ENCODE assay signal across 8 mouse cellular contexts in genomic region chr12:21286243-21286622, GRCm38 (mm10). TPM values are rescaled to one million over a fixed set of nuclear protein-coding genes. Genes with fewer than 3 reads are reported as not detected.
A peak's percentile ranks its signal among the peaks of the same experiment; 100 is the strongest.
DNase-seq lines count a peak whose midpoint lies in the region; ATAC-seq lines count a peak whose summit lies in the region.

Itgb1bp1 (minus strand) TSS chr12:21286284.

- under 1% methylated on average over 28 of the region's 28 CpGs for WGBS in hindbrain, embryonic 11.5 days
- WGBS in lung, embryonic 16.5 days: under 1% methylated on average over 28 of the region's 28 CpGs

- peak; percentile 96 for ATAC-seq in hindbrain, embryonic 11.5 days (ENCODE audit: low FRiP score)
- peak; percentile 93 for ATAC-seq in lung, embryonic 16.5 days (ENCODE audit: low read depth)

- H3K9ac ChIP-seq in hindbrain, embryonic 11.5 days (ENCODE audit: low read depth, low read length): peak within 1 kb of the TSS; percentile 88
- H3K9ac ChIP-seq in lung, embryonic 16.5 days (ENCODE audit: low read length): peak within 1 kb of the TSS; percentile 97

- no peaks in the 10 kb centered on the region for H3K27me3 ChIP-seq in hindbrain, embryonic 11.5 days (ENCODE audit: control insufficient read depth, insufficient read depth, low read length)
- no peaks in the 10 kb centered on the region for H3K27me3 ChIP-seq in lung, embryonic 16.5 days (ENCODE audit: control insufficient read depth, insufficient read depth, low read depth, low read length)

- peak within 1 kb of the TSS; percentile 83 for H3K4me3 ChIP-seq in hindbrain, embryonic 11.5 days (ENCODE audit: low read depth, low read length)
- peak within 1 kb of the TSS; percentile 94 for H3K4me3 ChIP-seq in lung, embryonic 16.5 days (ENCODE audit: low read length)

- H3K4me2 ChIP-seq in hindbrain, embryonic 11.5 days (replicated peaks; ENCODE audit: low read depth, low read length): peak within 1 kb of the TSS; percentile 78
- H3K4me2 ChIP-seq in lung, embryonic 16.5 days (ENCODE audit: low read depth, low read length): peak within 1 kb of the TSS; percentile 89

- peak within 1 kb of the TSS; percentile 86 for H3K27ac ChIP-seq in hindbrain, embryonic 11.5 days (ENCODE audit: low read depth, low read length)
- peak within 1 kb of the TSS; percentile 90 for H3K27ac ChIP-seq in lung, embryonic 16.5 days (ENCODE audit: low read length)

- no peaks in the 10 kb centered on the region for H3K4me1 ChIP-seq in hindbrain, embryonic 11.5 days (replicated peaks; ENCODE audit: control insufficient read depth, insufficient read depth, low read length)
- peaks cover 23% of the 10 kb centered on the region for H3K4me1 ChIP-seq in lung, embryonic 16.5 days (replicated peaks; ENCODE audit: control insufficient read depth, insufficient read depth, low read length)

- H3K9me3 ChIP-seq in hindbrain, embryonic 11.5 days (ENCODE audit: control insufficient read depth, low read length): no peaks in the 10 kb centered on the region
- no peaks in the 10 kb centered on the region for H3K9me3 ChIP-seq in lung, embryonic 16.5 days (ENCODE audit: control insufficient read depth, low read length)

- H3K36me3 ChIP-seq in hindbrain, embryonic 11.5 days (ENCODE audit: control insufficient read depth, insufficient read depth, low read length): no peaks in the 10 kb centered on the region
- no peaks in the 10 kb centered on the region; the same call in 1 of the 2 replicates for H3K36me3 ChIP-seq in lung, embryonic 16.5 days (ENCODE audit: control insufficient read depth, insufficient read depth, low read length)

- peak; percentile 99 for DNase-seq in R1 (ENCODE audit: low read depth, low spot score)
- peak; percentile 99 to 100 for DNase-seq in cerebellum, postnatal 10 days
- DNase-seq in frontal cortex, postnatal 10 days (ENCODE audit: low spot score in 2 of 2): peak; percentile 97 to 99
- DNase-seq in hindbrain, embryonic 11.5 days (ENCODE audit: low spot score): peak; percentile 99
- peak; percentile 98 for DNase-seq in layer of hippocampus, adult 9-11 months
- DNase-seq in ovary, postnatal 14 days (ENCODE audit: low spot score): peak; percentile 99
- DNase-seq in thymus, postnatal 14 days: peak; percentile 99

RNA-seq across cellular contexts. Expression of gene Itgb1bp1, which starts in this region (rescaled TPM):
- 45.5 and 47.6 TPM in 2 replicates for polyA plus RNA-seq in hindbrain, embryonic 11.5 days (2014; fragmentation: Nextera tagmentation; extraction: Ambion mirVana)
- polyA plus RNA-seq in lung, embryonic 16.5 days (2015; fragmentation: Nextera tagmentation; extraction: Ambion mirVana): 50.2 and 57.8 TPM in 2 replicates

Comparison
In these comparisons a context has a peak if more than half of its experiments do, and no peak if none do; other contexts are left out.
1. Peak in every context shown above with its lines: DNase-seq, ATAC-seq, H3K4me3 ChIP-seq and H3K27ac ChIP-seq.